Mouse (Mus musculus) intestine, embryonic 14.5 days (tissue): Measurements from ENCODE around the gene Elfn2. TPM values are rescaled to one million over a fixed set of nuclear protein-coding genes. Genes with fewer than 3 reads are reported as not detected.

Source experiments
- ATAC-seq: fragments of 200-750 bp; cut with Nextera tagmentation; replicated peaks from 2 replicates; pipeline ENCODE4 v1.8.0; 2017; ENCODE audit warnings: low read depth, moderate number of reproducible peaks, moderate TSS enrichment, moderate library complexity; ENCODE audit not compliant: low FRiP score, low TSS enrichment
- DNase-seq: peaks from one replicate; pipeline ENCODE4 v3.0.0-alpha.2; 2018; ENCODE audit warnings: low spot score
- H3K27ac ChIP-seq: fragments of 300-500 bp; sonication (generic); 2 replicates; pipeline ENCODE4 v1.5.1; 2014; ENCODE audit warnings: low read depth, mild to moderate bottlenecking, control low read depth
- H3K27me3 ChIP-seq: fragments of 300-500 bp; sonication (generic); replicated peaks from 2 replicates; pipeline ENCODE4 v1.6.1; 2014; ENCODE audit warnings: low read length, control low read depth; ENCODE audit not compliant: control insufficient read depth, insufficient read depth
- H3K36me3 ChIP-seq: fragments of 300-500 bp; sonication (generic); 2 replicates; pipeline ENCODE4 v1.6.1; 2014; ENCODE audit warnings: low read length, control low read depth; ENCODE audit not compliant: control insufficient read depth, insufficient read depth
- H3K4me1 ChIP-seq: fragments of 300-500 bp; sonication (generic); replicated peaks from 2 replicates; pipeline ENCODE4 v1.6.1; 2014; ENCODE audit warnings: low read length, control low read depth, mixed read lengths; ENCODE audit not compliant: control insufficient read depth, insufficient read depth
- H3K4me2 ChIP-seq: fragments of 300-500 bp; sonication (generic); 2 replicates; pipeline ENCODE4 v1.6.1; 2014; ENCODE audit warnings: low read length
- H3K4me3 ChIP-seq: fragments of 300-500 bp; sonication (generic); 2 replicates; pipeline ENCODE4 v1.5.1; 2014; ENCODE audit warnings: low read depth, low read length, control low read depth, mixed read lengths
- H3K9ac ChIP-seq: fragments of 300-500 bp; sonication (generic); 2 replicates; pipeline ENCODE4 v1.6.1; 2014; ENCODE audit warnings: mild to moderate bottlenecking, low read length
- H3K9me3 ChIP-seq: fragments of 300-500 bp; sonication (generic); 2 replicates; pipeline ENCODE4 v1.6.1; 2016; ENCODE audit warnings: low read length, control low read depth; ENCODE audit not compliant: control insufficient read depth
- WGBS: fragments of 180-500 bp; shearing (Covaris S2); extraction: QIAGEN DNeasy Blood & Tissue Kit; methylation state at CpG from one replicate; pipeline ENCODE4 v1.1.7; 2014; 5-methylcytosine and 5-hydroxymethylcytosine counted together
- polyA plus RNA-seq: library from polyadenylated mRNA; unstranded; fragments of >200 nt; fragmentation: Nextera tagmentation; extraction: Ambion mirVana; gene quantifications from 2 replicates; pipeline ENCODE4 v1.2.1, GENCODE M21; 2014

Elfn2 gene
- polyA plus RNA-seq, 1 experiment from 2014 or later = 0.03 TPM

- 47% methylated on average over 5 of the region's 5 CpGs for WGBS
- H3K36me3 ChIP-seq = no peaks in the 10 kb centered on the region
- H3K4me1 ChIP-seq = peaks cover 7% of the 10 kb centered on the region; the same call in 1 of the 2 replicates
- H3K27ac ChIP-seq = no peak overlapping the region
- H3K4me3 ChIP-seq = no peak overlapping the region
- peaks cover 92% of the 10 kb centered on the region for H3K27me3 ChIP-seq
- DNase-seq (no peak), ATAC-seq (no peak)
- H3K9ac ChIP-seq = no peak overlapping the region
- H3K9me3 ChIP-seq = no peaks in the 10 kb centered on the region
- no peak overlapping the region for H3K4me2 ChIP-seq
These were observed 2.7 kb downstream of the Elfn2 start for GRCm38 (mm10) chr15:78715856-78716255.

DNA sequence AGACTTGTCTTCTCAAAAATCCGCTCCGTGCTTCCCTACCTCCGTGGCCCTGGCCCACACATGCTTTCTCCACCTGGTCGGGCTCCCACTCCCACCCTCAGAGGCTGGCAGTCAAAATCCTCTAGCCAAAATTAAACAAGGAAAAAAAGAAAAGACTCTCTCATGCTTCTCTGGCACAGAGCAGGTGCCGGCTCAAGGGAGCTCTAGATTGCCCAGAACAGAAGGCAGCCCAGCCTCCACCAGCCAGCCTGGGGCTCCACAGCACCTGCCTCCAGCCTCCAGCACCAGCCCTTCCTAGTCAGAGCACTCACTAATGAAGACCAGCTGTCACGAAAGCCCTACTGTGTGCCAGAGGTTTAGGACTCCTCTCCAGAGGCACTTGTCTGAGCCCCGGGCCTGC is 4.8 kb downstream of the Elfn2 start:
- H3K4me1 ChIP-seq = peaks cover 4% of the 10 kb centered on the region; the same call in 1 of the 2 replicates
- no peaks in the 10 kb centered on the region for H3K36me3 ChIP-seq
- peaks cover 86% of the 10 kb centered on the region for H3K27me3 ChIP-seq
- H3K4me3 ChIP-seq = no peak overlapping the region
- no peaks in the 10 kb centered on the region for H3K9me3 ChIP-seq
- ATAC-seq (no peak), DNase-seq (no peak)
- H3K27ac ChIP-seq = no peak overlapping the region
- no peak overlapping the region for H3K9ac ChIP-seq
- no peak overlapping the region for H3K4me2 ChIP-seq
- 86% methylated on average over 7 of the region's 7 CpGs for WGBS

- no peaks in the 10 kb centered on the region for H3K9me3 ChIP-seq
- H3K4me3 ChIP-seq = no peak overlapping the region
- no peak overlapping the region for H3K9ac ChIP-seq
- DNase-seq (no peak), ATAC-seq (no peak)
- no peak overlapping the region for H3K27ac ChIP-seq
- peaks cover 77% of the 10 kb centered on the region for H3K27me3 ChIP-seq
- no peaks in the 10 kb centered on the region for H3K36me3 ChIP-seq
- H3K4me2 ChIP-seq = peak overlapping the region; percentile 3; the same call in 1 of the 2 replicates
- WGBS = 8% methylated on average over 53 of the region's 53 CpGs
- no peaks in the 10 kb centered on the region for H3K4me1 ChIP-seq
These were observed 6.0 kb downstream of the Elfn2 start for GRCm38 (mm10) chr15:78712335-78713258.

DNA sequence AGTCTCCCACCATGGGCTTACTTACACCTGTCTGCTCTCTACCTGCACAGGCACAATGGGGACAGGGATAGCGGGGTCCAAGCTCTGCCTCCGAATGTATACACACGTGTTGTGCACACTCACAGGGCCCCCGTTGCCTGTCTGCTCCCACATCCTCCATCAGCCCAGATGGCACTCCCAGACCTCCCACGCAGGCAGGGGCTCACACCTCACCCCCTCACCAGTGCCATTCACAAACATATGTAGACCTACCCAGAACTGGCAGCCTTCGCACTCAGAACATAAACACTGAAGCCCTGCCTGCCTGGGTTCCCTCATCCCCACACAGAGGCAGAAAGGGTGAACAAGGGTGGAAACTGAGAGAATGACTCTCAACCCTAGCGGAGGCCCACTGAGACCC is 6.6 kb downstream of the Elfn2 start:
- 71% methylated on average over 7 of the region's 7 CpGs for WGBS
- Histone ChIP-seq H3K27ac (no peak overlapping the region), H3K4me1 (no peaks in the 10 kb centered on the region), H3K36me3 (no peaks in the 10 kb centered on the region), H3K27me3 (peaks cover 71% of the 10 kb centered on the region), H3K4me3 (no peak overlapping the region), H3K9ac (no peak overlapping the region), H3K9me3 (no peaks in the 10 kb centered on the region), H3K4me2 (no peak overlapping the region)
- ATAC-seq = no peak
- no peak for DNase-seq

GRCm38 (mm10) chr15:78710634-78711033 is 7.9 kb downstream of the Elfn2 start:
- no peak overlapping the region for H3K9ac ChIP-seq
- no peaks in the 10 kb centered on the region for H3K9me3 ChIP-seq
- no peaks in the 10 kb centered on the region for H3K4me1 ChIP-seq
- H3K36me3 ChIP-seq = no peaks in the 10 kb centered on the region
- H3K4me3 ChIP-seq = no peak overlapping the region
- no peak overlapping the region for H3K4me2 ChIP-seq
- WGBS = 46% methylated on average over 6 of the region's 6 CpGs
- H3K27me3 ChIP-seq = peaks cover 58% of the 10 kb centered on the region
- DNase-seq = no peak
- no peak overlapping the region for H3K27ac ChIP-seq
- no peak for ATAC-seq

DNA sequence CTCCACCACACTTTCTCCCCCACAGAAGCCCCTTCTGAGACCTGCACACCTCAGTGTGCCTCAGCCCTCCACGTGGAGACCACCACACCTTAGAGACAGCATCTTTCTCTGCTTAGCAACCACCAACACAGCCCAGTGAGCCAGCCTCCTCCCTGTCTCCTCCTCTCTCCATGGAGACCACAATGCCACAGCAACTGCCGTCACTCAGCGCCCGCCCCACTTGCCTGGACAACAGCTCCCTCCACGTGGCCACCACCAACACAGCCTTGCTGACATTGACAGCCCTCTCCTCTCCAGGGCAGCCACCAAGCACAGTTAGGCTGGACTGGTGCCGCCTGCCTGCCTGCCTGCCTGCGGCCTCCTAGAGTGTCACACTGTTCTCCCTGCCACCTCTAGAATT is 8.8 kb downstream of the Elfn2 start:
- DNase-seq = no peak
- Histone ChIP-seq H3K9ac (no peak overlapping the region), H3K4me2 (no peak overlapping the region), H3K4me3 (no peak overlapping the region), H3K36me3 (no peaks in the 10 kb centered on the region), H3K9me3 (no peaks in the 10 kb centered on the region), H3K27ac (no peak overlapping the region), H3K27me3 (peaks cover 49% of the 10 kb centered on the region), H3K4me1 (no peaks in the 10 kb centered on the region)
- ATAC-seq = no peak
- whole genome bisulfite sequencing = 31% methylated on average over 7 of the region's 7 CpGs

DNA sequence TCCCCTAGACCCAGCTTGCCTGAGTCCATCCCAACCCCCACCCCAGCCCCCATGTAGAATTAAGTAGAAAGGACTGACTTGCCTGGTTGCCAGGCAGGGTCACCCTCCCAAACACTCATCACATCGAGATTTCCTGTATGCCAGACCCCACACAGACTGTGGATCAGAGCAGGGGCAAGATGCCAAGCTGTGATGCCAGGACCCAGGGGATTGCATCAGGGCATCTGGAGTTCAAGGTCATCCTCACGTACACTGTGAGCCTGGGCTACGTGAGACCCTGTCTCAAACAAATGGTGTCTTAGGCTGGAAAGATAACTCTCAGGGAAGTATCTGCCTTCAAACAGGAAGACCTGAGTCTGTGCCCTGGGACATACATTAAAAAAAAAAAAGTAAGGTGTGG is 11.9 kb downstream of the Elfn2 start:
- no peak for DNase-seq
- H3K27ac ChIP-seq = no peak overlapping the region
- whole genome bisulfite sequencing = 45% methylated on average over 3 of the region's 3 CpGs
- no peaks in the 10 kb centered on the region for H3K36me3 ChIP-seq
- H3K27me3 ChIP-seq = peaks cover 18% of the 10 kb centered on the region
- no peaks in the 10 kb centered on the region for H3K9me3 ChIP-seq
- H3K4me1 ChIP-seq = no peaks in the 10 kb centered on the region
- H3K4me2 ChIP-seq = no peak overlapping the region
- no peak overlapping the region for H3K9ac ChIP-seq
- no peak overlapping the region for H3K4me3 ChIP-seq
- ATAC-seq = no peak

DNA sequence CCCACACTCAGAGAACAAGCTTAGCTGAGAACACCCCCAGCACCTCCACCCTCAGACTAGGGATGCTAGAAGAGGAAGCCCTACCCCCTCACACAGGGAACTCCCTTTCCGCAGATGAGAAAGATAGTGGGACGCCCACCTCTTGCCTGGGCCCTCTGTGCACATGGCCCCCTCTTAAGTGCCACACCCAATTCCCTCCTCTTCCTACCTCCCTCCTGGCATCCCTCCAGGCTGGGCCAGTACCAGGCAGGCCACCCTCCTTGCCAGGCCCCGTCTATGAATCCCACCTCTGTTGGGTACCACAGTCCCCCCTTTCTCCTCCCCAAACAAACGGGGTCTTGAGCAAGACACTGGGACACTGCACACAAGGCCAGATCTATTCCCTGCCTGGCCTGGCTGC is 13.7 kb downstream of the Elfn2 start:
- ATAC-seq = no peak
- WGBS = 61% methylated on average over 4 of the region's 4 CpGs
- no peaks in the 10 kb centered on the region for H3K4me1 ChIP-seq
- H3K4me3 ChIP-seq = no peak overlapping the region
- H3K4me2 ChIP-seq = no peak overlapping the region
- H3K27me3 ChIP-seq = 0 out of 2 replicates have a peak, but pooled peaks cover 3% of the 10 kb centered on the region
- DNase-seq = no peak
- H3K36me3 ChIP-seq = no peaks in the 10 kb centered on the region
- H3K9me3 ChIP-seq = no peaks in the 10 kb centered on the region
- H3K27ac ChIP-seq = no peak overlapping the region
- H3K9ac ChIP-seq = no peak overlapping the region

DNA sequence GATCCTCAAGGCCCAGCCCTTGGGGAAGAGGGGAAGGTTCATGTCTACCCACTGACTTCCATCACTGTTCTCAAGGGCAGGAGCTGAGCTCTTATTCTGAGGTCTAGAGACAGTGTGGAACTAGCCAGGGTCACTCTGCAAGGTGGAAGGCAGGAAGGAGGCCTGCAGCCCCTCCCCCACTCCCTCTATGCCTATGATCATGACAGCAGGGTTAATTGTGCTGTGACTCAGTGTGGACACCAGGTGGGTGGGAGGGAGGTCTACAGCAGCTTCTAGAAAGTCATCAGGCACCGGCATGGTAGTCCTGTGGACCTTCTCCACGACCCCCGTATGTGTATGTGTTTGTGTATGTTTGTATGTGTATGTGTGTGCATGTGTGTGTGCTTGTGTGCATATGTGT is 14.6 kb downstream of the Elfn2 start:
- Histone ChIP-seq H3K4me3 (no peak overlapping the region), H3K9me3 (no peaks in the 10 kb centered on the region), H3K4me2 (no peak overlapping the region), H3K4me1 (no peaks in the 10 kb centered on the region), H3K36me3 (no peaks in the 10 kb centered on the region), H3K27ac (no peak overlapping the region), H3K9ac (no peak overlapping the region), H3K27me3 (0 out of 2 replicates have a peak, but pooled peaks cover 3% of the 10 kb centered on the region)
- no peak for DNase-seq
- 91% methylated on average over 3 of the region's 3 CpGs for WGBS
- no peak for ATAC-seq
